12 mouse cellular contexts compared by ENCODE assay signal in genomic region chr2:65859767-65860727, GRCm38 (mm10). TPM values are rescaled to one million over a fixed set of nuclear protein-coding genes. Genes with fewer than 3 reads are reported as not detected.
DNase-seq lines count a peak whose midpoint lies in the region; ATAC-seq and TF ChIP-seq lines count a peak whose summit lies in the region.
"Had no signal": no experiment of that assay in that cellular context is flagged by ENCODE, and none has a peak within 500 bp of the region (broad histone marks: within the 10 kb centered on the region; RNA-seq: fewer than 3 reads in every experiment).

No protein-coding gene starts in this region.

- peak; percentile 4 to 10 for DNase-seq in heart, adult 18-20 months
- DNase-seq in heart, adult 11 months: no peak
- no peak for DNase-seq in left cerebral cortex, adult 2 months (ENCODE audit: extremely low spot score in 1 of 2, low spot score in 2 of 2)
- no peak for DNase-seq in left cerebral cortex, postnatal 4 days
- DNase-seq in forebrain, postnatal 0 days: peak; percentile 25
- no peak for DNase-seq in spleen, postnatal 14 days (ENCODE audit: low spot score in 2 of 2)
- no peak for DNase-seq in right cerebral cortex, adult 2 months (ENCODE audit: low spot score in 2 of 2)
- DNase-seq: lung, embryonic 14.5 days had no signal

- WGBS in forebrain, postnatal 0 days: 62% methylated on average over 18 of the region's 18 CpGs
- 62% methylated on average over 18 of the region's 18 CpGs for WGBS in midbrain, embryonic 15.5 days

- H3K4me2 ChIP-seq in forebrain, postnatal 0 days (ENCODE audit: low read depth): no peak overlapping the region
- peak overlapping the region; percentile 28 for H3K4me2 ChIP-seq in midbrain, embryonic 15.5 days
- H3K4me2 ChIP-seq: limb, embryonic 12.5 days; lung, embryonic 14.5 days had no signal

- no peaks in the 10 kb centered on the region for H3K9me3 ChIP-seq in forebrain, postnatal 0 days (ENCODE audit: low read length)
- no peaks in the 10 kb centered on the region for H3K9me3 ChIP-seq in midbrain, embryonic 15.5 days
- H3K9me3 ChIP-seq: limb, embryonic 12.5 days had no signal

- H3K36me3 ChIP-seq in forebrain, postnatal 0 days (ENCODE audit: insufficient read depth): no peaks in the 10 kb centered on the region
- H3K36me3 ChIP-seq in midbrain, embryonic 15.5 days (replicated peaks): no peaks in the 10 kb centered on the region

- no peak overlapping the region for H3K9ac ChIP-seq in forebrain, postnatal 0 days
- H3K9ac ChIP-seq in midbrain, embryonic 15.5 days: no peak overlapping the region
- H3K9ac ChIP-seq: limb, embryonic 12.5 days; lung, embryonic 14.5 days had no signal

- H3K27ac ChIP-seq in left cerebral cortex, adult 2 months: peak overlapping the region; percentile 60
- H3K27ac ChIP-seq in forebrain, postnatal 0 days (ENCODE audit: low read depth, low read length): peak overlapping the region; percentile 45
- H3K27ac ChIP-seq in midbrain, embryonic 15.5 days: peak overlapping the region; percentile 71
- H3K27ac ChIP-seq: limb, embryonic 12.5 days had no signal

- intact Hi-C loops in left cerebral cortex, adult 2 months (cut with DNase I): no loop called here
- intact Hi-C loops in left cerebral cortex, postnatal 4 days (cut with DNase I): no loop called here

- H3K4me3 ChIP-seq in left cerebral cortex, adult 2 months: peak overlapping the region; percentile 41
- no peak overlapping the region for H3K4me3 ChIP-seq in forebrain, postnatal 0 days (ENCODE audit: low read depth, low read length)
- H3K4me3 ChIP-seq in midbrain, embryonic 15.5 days: 0 out of 2 replicates have a peak overlapping the region, but pooled peaks have one; percentile 11
- H3K4me3 ChIP-seq: erythroblast, embryonic 14.5 days; limb, embryonic 12.5 days had no signal

- peak; percentile 42 for ATAC-seq in forebrain, postnatal 0 days
- ATAC-seq in midbrain, embryonic 15.5 days (replicated peaks): peak; percentile 83
- ATAC-seq: intestine, postnatal 0 days had no signal

- no peaks in the 10 kb centered on the region for H3K27me3 ChIP-seq in forebrain, postnatal 0 days (ENCODE audit: insufficient read depth, low read length)
- H3K27me3 ChIP-seq in midbrain, embryonic 15.5 days (replicated peaks): no peaks in the 10 kb centered on the region
- H3K27me3 ChIP-seq: limb, embryonic 12.5 days had no signal

- peak; percentile 30 for TF ChIP-seq CTCF in left cerebral cortex, adult 2 months (IDR thresholded peaks at IDR 0.05)
- TF ChIP-seq CTCF in forebrain, postnatal 0 days (IDR thresholded peaks at IDR 0.05; ENCODE audit: low read depth): peak; percentile 22; the same call in 1 of the 2 replicates

- peaks cover 7% of the 10 kb centered on the region; the same call in 1 of the 2 replicates for H3K4me1 ChIP-seq in forebrain, postnatal 0 days (ENCODE audit: insufficient read depth)
- H3K4me1 ChIP-seq in midbrain, embryonic 15.5 days: peaks cover 19% of the 10 kb centered on the region; the same call in 1 of the 2 replicates
- H3K4me1 ChIP-seq: limb, embryonic 12.5 days had no signal

RNA-seq across cellular contexts. Expression of gene Csrnp3, which starts 14.5 kb away (rescaled TPM):
- under 1 TPM; 0.23 to 0.32 TPM for total RNA-seq in heart, adult 18-20 months (2021)
- 10 to 100 TPM; 87.5 to 89.2 TPM for total RNA-seq in left cerebral cortex, adult 2 months (2021)
- total RNA-seq in left cerebral cortex, postnatal 4 days (2021): 100 to 1,000 TPM; 138 to 149 TPM
- total RNA-seq in forebrain, postnatal 0 days (2014; rRNA removed): 89.7 and 98.2 TPM in 2 replicates
- polyA plus RNA-seq in forebrain, postnatal 0 days (2015; fragmentation: Nextera tagmentation; extraction: Ambion mirVana): 28.1 and 46.2 TPM in 2 replicates
- polyA plus RNA-seq in midbrain, embryonic 15.5 days (2015; fragmentation: Nextera tagmentation; extraction: Ambion mirVana): 62.3 and 70.4 TPM in 2 replicates
- polyA plus RNA-seq: erythroblast, embryonic 14.5 days had no signal

Comparison
In these comparisons a context has a peak if more than half of its experiments do, and no peak if none do; other contexts are left out.
1. DNase-seq: peak in heart, adult 18-20 months (2 of 2) and forebrain, postnatal 0 days (single experiment); none in heart, adult 11 months (single experiment), left cerebral cortex, adult 2 months (0 of 2), left cerebral cortex, postnatal 4 days (single experiment), spleen, postnatal 14 days (0 of 2) and right cerebral cortex, adult 2 months (0 of 2).
2. RNA of gene Csrnp3, which starts 14.5 kb away (total RNA-seq): 138 to 149 TPM in left cerebral cortex, postnatal 4 days, 89.7 to 98.2 TPM in forebrain, postnatal 0 days and 87.5 to 89.2 TPM in left cerebral cortex, adult 2 months; 0.23 to 0.32 TPM in heart, adult 18-20 months; every median in the first group is over 10 times any median in the second.
3. Peak in every context shown above with its lines, with median percentiles within 50 percentile points of each other: H3K27ac ChIP-seq.